24 mouse cellular contexts compared by ENCODE assay signal in the genomic region with DNA sequence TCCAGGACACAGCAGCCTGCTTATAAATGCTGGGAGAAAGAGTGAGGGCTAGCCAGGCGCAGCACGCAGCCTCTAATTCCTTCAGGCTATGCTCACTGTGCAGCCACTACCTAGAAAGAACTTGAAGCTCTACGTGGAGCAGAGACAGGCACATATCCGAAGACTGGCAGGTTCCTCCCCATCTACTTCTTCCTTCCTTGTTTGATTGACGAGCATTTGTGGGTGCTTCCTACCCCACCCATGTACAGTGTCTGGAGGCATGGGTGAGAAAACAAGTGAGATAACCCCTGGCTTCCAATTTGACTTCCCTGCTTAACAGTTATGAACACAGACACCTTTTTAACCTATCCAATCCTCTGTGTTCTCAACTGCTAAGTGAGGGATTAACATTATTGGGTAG. TPM values are rescaled to one million over a fixed set of nuclear protein-coding genes. Genes with fewer than 3 reads are reported as not detected.
"Had no signal": no experiment of that assay in that cellular context is flagged by ENCODE, and none has a peak within 500 bp of the region (broad histone marks: within the 10 kb centered on the region; RNA-seq: fewer than 3 reads in every experiment).

No protein-coding gene starts in this region.

- H3K9ac ChIP-seq: kidney, embryonic 15.5 days; liver, embryonic 15.5 days; lung, embryonic 14.5 days; midbrain, embryonic 15.5 days had no signal

- H3K9me3 ChIP-seq: kidney, embryonic 15.5 days; limb, embryonic 10.5 days; liver, embryonic 15.5 days; midbrain, embryonic 10.5 days; midbrain, embryonic 15.5 days had no signal

- H3K4me3 ChIP-seq: kidney, embryonic 15.5 days; left cerebral cortex, adult 2 months; limb, embryonic 10.5 days; liver, embryonic 15.5 days; midbrain, embryonic 10.5 days; midbrain, embryonic 15.5 days had no signal

- H3K27ac ChIP-seq: kidney, embryonic 15.5 days; left cerebral cortex, adult 2 months; limb, embryonic 10.5 days; liver, embryonic 15.5 days; macrophage; midbrain, embryonic 10.5 days; midbrain, embryonic 15.5 days; stomach, postnatal 0 days had no signal

- H3K27me3 ChIP-seq: kidney, embryonic 15.5 days; liver, embryonic 15.5 days; midbrain, embryonic 15.5 days had no signal

- H3K4me1 ChIP-seq: limb, embryonic 10.5 days; midbrain, embryonic 15.5 days had no signal

- ATAC-seq: intestine, embryonic 16.5 days; midbrain, embryonic 15.5 days had no signal

- H3K36me3 ChIP-seq: kidney, embryonic 15.5 days; limb, embryonic 10.5 days; liver, embryonic 15.5 days; midbrain, embryonic 10.5 days; midbrain, embryonic 15.5 days had no signal

- DNase-seq: kidney, adult 2 months; kidney, postnatal 14 days; lung, embryonic 14.5 days; lung, postnatal 10 days; right cerebral cortex, postnatal 14 days; thymus, adult 18-20 months; thymus, postnatal 14 days had no signal

- H3K4me2 ChIP-seq: kidney, embryonic 15.5 days; liver, embryonic 11.5 days; liver, embryonic 15.5 days; lung, embryonic 14.5 days; midbrain, embryonic 15.5 days had no signal

RNA-seq across cellular contexts. Expression of a gene that starts 28.5 kb away (rescaled TPM):
- total RNA-seq: layer of hippocampus, adult 8-10 months; layer of hippocampus, postnatal 25 days; left cerebral cortex, adult 2 months; left cerebral cortex, postnatal 14 days had no signal
- polyA plus RNA-seq: intestine, embryonic 16.5 days; kidney, adult 2 months; kidney, embryonic 15.5 days; large intestine, adult 2 months; limb, embryonic 10.5 days; limb, embryonic 14.5 days; liver, embryonic 11.5 days; liver, embryonic 15.5 days; lung, embryonic 14.5 days; macrophage; midbrain, embryonic 10.5 days; midbrain, embryonic 15.5 days; neural tube, embryonic 14.5 days; small intestine, adult 2 months; stomach, postnatal 0 days had no signal
